Mouse (Mus musculus): ENCODE data around the gene Zbtb16.

Zbtb16 gene

GRCm38 (mm10) chr9:48835631-48836565 lies at the start of gene Zbtb16:
Zbtb16 (minus strand) TSS chr9:48836222.
- peak; percentile 69 for DNase-seq

DNA sequence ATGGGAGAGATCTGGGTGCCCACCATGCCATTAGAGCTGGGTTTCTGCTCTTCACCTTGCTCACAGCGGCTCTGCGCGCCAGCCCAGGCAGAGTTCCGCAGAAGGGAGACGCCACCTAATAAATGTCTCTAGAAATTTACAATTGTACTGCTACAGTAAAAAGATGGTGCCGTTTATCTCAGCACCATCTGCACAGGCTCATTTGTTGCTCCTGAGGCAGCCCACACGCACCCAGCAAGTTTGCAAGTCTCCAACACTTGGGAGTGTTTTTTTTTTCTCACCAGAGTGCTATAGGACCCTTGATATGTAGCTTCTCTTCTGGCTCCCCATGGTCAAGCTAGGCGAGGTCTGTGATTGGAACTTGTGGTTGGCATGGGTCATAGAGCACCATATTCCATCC lies 36.9 kb upstream of the Zbtb16 start:
- no peak for DNase-seq

- DNase-seq: no peak
Observed at GRCm38 (mm10) chr9:48866523-48867121, 30.6 kb upstream of the Zbtb16 start.

DNA sequence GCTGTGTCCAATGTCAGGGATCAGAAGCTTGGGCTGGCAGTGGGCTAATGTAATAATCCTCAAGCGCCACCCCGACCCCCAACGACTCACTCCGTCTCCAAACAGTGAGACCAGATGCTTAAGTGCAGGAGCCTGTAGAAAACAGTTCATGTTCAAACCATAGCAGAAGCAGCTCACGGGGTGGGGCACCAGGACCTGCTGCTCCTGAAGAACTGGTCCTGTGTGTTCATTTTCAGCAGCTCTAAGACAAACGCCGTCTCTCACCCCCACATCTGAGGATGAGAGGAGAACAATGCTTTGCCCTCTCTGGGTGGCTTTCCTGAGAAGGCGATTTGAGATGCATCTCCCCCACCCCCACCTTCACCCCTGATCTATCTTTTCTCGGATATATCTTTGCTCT lies 29.2 kb upstream of the Zbtb16 start:
- no peak for DNase-seq

GRCm38 (mm10) chr9:48861481-48861880 lies 25.5 kb upstream of the Zbtb16 start:
- no peak for DNase-seq

DNA sequence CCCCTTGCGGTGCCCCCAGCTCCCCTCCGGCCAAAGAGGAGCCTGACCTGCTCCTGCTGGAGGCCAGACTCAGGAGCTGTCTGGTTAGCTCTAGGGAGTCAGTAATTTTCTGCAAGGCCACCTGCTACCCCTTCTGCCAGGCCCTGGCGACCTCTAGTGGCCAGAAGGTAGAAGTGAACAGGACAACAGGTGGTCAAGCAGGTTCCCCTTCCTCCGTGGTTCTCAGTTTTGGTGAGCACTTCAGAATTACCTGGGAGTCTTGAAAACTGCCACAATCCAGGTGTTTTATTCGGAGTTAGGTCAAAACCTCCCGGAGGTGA lies 24.5 kb upstream of the Zbtb16 start:
- DNase-seq: peak; percentile 67

DNA sequence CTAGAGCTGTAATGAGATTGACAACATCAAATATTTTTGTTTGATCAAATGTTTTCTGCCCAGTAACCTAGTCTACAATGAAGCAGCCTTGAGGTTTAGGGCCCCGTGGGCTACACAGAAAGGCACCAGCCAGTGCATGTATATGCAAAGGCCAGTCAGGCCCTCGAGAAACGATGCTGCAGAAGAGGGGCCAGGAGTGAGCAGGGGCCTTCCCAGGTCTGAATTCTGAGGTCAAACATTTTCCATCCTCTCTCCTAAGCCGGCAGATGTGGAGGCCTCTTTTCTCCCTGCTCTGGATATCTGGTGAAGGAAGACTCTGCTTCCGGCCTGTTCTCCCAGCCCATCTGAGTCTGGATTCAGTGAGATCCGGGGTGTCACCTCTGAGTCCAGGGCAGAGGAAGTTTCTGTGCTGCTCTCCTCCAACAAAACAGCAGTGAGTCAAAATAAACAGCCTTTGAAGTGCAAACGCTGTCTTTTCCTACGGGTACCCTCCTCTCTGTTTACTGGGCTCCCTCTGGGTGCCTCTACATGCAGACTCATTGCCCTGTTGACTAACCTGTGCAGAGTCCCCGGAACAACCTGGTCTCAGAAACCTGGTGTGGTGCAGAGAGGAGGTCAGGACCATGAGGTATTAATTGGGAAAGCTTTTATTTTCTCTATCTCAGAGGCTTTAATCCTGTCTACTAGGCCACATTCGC lies 24.0 kb upstream of the Zbtb16 start:
- no peak for DNase-seq

- DNase-seq: no peak
Observed at GRCm38 (mm10) chr9:48857944-48858343, 21.9 kb upstream of the Zbtb16 start.

GRCm38 (mm10) chr9:48856240-48856639 lies 20.2 kb upstream of the Zbtb16 start:
- no peak for DNase-seq

DNA sequence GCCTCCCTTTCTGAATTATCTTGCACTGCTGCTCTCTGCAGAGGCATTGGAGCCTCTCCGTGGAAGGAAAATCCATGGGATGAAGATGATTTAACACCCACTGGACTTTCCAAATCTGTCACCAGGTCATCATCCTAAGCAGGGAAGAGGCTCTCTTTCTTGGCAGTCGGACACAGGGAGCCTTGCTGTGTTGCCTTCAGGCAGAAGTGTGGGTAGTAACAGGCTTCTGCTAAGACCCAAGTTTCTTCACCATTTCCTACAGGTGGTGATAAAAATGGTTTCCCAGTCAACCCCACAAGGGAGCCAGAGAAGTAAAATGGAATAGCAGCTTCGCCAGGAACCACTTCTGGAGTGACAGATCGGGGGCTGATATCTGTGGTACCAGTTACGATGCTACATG lies 13.5 kb upstream of the Zbtb16 start:
- DNase-seq: no peak

DNA sequence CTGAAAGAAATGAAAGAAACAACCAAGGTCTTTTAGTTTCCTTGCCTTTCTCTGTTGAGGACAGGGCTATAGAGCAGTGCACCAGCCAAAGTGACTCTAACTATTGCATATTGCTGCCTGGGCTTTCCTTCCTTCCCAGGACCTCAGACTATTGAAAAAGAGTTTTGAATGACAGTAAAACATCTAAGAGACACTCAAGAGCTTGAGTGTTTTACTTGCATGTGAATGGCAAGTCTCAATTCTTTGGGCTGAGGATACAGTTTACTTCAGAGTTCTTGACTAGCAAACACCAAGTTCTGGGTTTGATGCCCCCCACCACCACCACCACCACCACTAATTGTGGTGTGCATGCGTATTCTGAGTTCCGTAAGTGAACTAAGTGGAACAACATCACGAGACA lies 3.5 kb upstream of the Zbtb16 start:
- DNase-seq: no peak

DNA sequence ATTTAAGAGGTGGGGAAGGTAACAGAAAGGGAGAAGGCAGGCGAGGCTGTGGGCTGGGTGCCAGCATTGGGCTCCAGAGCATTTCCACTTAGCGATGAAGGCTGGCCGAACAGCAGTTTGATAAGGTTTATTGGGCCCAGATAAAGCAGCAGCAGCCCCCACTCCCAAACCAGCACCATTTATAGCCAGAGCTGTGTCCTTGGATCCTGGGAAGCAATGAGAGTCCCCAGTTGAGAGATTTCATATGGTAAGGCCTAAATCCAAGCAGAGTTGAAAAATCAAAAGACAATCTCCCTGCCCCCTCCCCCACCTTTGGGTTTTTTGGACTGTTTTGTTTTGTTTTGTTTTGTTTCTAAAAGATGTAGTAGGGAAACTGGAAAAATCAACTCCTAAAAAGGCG lies 2.3 kb upstream of the Zbtb16 start:
- DNase-seq: no peak

- DNase-seq: peak; percentile 23
Observed at GRCm38 (mm10) chr9:48837181-48837580, 1.2 kb upstream of the Zbtb16 start.

DNA sequence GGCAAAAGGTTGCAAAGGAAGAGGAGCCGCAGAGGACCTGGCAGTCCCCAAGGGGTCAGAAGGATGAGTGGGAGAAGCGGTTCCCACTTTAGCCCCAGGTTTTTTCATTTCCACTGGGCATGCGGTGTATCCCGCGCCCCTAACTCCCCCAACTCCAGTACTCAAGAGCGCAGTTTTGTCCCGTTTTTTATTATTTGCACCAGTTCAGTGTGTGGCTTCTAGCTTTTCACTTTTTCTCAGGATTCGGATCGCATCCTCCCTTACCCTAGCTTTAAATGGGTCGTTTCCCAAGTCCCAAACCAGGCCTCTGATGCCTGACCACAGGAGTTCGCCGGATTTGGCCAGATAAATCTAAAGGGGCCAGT lies 526 bp upstream of the Zbtb16 start:
- DNase-seq: no peak

GRCm38 (mm10) chr9:48834541-48835411 lies 1.2 kb downstream of the Zbtb16 start:
- peak; percentile 21 for DNase-seq

DNA sequence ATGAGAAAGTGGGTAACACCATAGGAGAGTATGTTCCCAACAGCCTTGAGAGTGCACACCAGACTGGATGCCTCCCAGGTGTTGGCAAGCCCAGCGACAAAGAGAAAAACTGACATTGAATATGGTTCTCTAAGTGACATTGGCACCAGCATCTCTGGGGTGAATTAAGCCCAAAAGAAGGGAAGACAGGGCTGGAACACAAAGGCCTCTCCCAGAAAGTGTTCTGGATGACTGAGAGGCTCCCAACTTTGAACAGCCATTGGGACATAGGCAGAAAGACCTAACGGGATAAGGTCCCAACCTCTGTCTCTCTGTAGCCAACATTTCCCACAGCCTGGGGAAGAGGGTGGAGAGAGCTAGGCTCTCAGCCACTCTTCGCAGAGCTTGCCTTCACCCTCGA lies 2.0 kb downstream of the Zbtb16 start:
- DNase-seq: no peak

DNA sequence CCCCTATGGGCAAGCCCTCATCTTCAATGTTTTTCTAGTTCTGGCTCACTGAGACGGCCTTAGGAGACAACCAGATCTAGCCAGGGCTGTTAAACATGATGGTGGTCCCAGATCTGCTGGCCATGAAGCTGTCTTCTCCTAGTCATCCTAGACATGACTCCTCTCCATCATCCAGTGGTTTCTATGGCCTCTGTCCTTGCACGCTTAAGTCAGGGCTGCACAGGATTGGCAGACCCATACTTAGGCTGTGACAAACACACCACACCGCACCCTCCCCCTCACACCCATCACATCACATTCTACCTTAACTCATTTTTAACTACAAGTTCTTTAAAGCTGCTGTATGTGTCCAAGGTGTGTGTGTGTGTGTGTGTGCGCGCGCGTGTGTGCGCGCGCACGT lies 2.5 kb downstream of the Zbtb16 start:
- no peak for DNase-seq

DNA sequence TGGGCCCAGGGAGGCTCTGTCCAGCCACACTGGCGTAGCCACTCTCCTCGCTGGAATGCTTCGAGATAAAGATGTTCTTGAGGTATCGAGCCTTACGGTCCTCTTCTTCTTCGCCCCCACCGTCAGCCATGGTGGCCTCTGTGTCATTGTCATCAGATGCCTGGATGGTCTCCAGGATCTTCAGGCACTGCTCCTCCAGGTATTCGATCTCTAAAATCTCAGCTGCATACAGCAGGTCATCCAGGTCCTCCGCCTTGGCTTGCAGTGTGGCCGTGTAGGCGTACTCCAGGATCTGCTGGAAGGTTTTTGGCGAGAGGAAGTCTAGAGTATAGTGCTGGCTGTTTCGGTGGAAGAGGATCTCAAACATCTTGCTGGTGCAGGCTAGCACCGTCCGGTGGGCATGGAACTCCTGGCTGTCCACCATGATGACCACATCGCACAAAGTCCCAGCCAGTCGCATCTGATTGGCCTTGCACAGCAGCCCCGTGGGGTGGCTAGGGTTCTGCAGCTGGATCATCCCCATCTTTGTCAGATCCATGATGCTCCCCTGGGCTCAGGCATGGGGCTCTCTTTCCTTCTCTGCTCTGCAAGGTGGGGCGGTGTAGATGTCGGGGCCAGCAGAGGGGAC lies 3.4 kb downstream of the Zbtb16 start:
- DNase-seq: no peak

- no peak for DNase-seq
Observed at GRCm38 (mm10) chr9:48831560-48832460, 4.2 kb downstream of the Zbtb16 start.

DNA sequence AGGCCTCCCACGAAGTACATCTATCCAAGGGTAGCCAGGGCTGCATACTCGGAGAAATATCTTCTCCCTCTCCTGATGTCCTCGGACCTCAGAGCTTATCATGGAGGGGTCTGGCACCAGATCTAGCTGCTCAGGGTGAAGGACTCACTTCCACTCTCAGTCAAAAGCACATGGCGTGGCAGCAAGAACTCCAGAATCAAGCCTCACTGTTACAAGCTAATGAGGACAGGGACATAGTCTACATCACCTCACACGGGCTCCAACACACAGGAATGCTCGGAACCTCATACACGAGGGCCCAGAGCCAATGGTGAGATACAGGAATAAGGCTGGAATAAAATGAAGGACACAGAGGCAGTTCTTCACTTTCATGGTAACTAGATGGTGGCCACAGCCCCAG lies 7.2 kb downstream of the Zbtb16 start:
- no peak for DNase-seq

- DNase-seq: no peak
Observed at GRCm38 (mm10) chr9:48826377-48826889, 9.6 kb downstream of the Zbtb16 start.

Measured in cerebellum, adult 11-12 months (tissue).